Mouse (Mus musculus): ENCODE measurements at regions not wholly inside any gene's neighbourhood (a gene's known extent, or its start where the extent isn't known, plus 50 kb on each side); places are given as distances from the start of the nearest gene placed in this dataset.
A peak's percentile ranks its signal among the peaks of the same experiment; 100 is the strongest.

DNA sequence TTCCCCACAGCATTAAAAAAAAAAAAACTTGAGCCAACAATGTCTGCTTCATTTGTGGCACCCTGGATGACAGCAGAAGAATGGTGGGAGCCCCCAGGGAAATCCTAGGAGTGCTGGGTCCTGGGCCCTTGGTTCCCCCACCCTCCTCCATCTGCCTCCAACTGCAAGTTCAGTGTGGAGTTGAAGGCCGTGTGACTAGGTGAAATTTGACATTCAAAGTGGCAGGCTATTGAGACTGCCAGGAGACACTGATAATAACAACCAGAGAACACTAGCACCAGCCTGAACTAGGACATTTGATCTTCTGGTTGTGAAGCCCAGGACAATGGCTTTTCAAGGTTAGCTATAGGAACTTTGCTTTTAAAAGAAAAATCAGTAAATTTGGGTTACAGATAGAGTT, 74.0 kb downstream of the Adamts15 start:
- peak; percentile 94 for DNase-seq

DNA sequence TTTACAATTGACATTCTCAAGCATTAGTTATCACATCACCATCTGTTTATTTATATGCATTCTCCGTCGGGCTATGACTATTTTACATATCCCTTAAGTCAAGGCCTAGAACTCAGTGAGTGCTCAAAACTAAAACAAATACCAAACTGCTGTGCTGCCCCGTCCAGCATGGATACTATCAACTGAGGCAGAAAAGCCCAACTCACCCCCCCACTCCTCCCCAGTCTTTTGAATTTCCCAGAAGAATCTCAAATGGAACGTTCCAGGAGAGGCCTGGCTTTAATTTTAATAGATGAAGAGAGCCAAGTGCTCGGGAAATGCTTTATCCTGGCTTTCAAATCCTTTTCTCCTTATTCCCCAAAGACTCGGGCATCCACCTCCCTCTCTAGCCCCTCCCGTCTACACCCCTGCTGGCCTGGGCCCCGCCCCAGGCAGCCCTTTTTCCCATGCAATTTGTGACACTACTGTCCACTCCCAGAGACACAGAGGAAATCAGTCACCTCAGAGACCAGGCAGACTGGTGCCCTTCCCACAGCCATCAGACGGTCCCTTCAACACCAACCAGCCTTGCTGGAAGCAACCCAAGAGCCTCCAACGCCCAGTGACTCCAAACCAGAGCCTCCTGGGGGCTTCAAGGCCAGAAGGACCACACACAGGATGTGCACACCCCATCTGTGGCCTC, 76.5 kb downstream of the Adamts15 start:
- DNase-seq, result peak; percentile 95

DNA sequence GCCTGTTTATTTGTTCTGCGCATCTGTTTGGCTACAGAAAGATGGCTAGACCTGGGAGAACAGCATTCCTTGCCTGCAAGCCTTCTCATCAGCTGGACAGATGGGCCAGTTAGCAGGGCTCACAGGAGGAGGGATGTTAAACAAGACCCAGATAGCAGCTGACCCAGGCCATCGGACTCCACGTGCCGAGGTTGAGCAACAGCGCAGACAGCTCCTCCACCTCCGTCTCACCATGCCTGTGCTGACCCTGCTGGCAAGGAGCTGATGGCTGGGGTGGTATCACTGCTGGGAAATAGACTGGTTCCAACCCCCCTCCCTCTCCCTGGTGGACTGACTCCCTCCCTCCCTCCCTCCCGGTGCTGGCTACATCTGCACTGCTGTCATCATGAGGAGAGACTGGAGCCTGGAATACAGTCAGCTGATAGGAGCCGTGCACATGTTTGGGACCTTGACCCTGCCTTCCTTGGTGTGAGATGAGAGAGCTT, 78.1 kb downstream of the Adamts15 start:
- DNase-seq, result peak; percentile 99

GRCm38 (mm10) chr9:30834908-30835307, 87.3 kb downstream of the Adamts15 start:
- DNase-seq, result peak; percentile 61

GRCm38 (mm10) chr9:30834565-30834905, 87.7 kb downstream of the Adamts15 start:
- no peak for DNase-seq

GRCm38 (mm10) chr9:30833836-30834564, 88.3 kb downstream of the Adamts15 start:
- peak; percentile 78 for DNase-seq

DNA sequence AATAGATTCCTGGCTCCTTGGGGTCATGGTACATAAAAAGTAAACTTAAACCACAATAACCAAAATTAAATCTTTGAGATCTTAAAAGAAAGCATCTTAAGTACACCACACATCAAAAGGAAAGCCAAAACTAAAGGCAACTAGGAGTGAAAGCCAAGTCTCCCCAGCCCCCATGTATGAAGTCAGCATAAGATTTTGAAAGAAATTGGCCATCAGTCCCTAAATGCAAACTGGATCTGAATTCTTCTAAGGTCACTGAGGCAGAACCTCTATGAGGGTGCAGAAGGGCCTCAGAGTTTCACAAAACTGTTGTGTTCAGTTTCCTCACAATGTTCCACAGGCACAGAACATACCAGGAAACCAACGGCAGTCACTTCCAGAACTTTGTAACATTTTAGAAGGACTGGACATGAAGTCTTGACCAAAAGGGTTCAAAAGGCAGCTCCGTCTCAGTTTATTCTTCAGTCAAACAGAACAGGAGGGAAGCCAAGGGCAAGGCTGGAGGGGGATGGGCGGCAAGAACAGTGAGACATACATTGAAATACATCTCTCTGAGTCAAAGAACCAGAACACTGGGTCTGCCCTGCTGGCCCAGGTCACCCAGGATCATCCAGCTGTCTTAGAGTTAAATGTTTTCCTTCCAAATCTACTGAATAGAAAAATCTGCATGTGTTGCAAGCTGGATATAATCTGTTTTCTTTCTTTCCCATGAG, 92.9 kb downstream of the Adamts15 start:
- DNase-seq, result peak; percentile 95

GRCm38 (mm10) chr9:30827780-30828179, 94.5 kb downstream of the Adamts15 start:
- DNase-seq, result no peak

DNA sequence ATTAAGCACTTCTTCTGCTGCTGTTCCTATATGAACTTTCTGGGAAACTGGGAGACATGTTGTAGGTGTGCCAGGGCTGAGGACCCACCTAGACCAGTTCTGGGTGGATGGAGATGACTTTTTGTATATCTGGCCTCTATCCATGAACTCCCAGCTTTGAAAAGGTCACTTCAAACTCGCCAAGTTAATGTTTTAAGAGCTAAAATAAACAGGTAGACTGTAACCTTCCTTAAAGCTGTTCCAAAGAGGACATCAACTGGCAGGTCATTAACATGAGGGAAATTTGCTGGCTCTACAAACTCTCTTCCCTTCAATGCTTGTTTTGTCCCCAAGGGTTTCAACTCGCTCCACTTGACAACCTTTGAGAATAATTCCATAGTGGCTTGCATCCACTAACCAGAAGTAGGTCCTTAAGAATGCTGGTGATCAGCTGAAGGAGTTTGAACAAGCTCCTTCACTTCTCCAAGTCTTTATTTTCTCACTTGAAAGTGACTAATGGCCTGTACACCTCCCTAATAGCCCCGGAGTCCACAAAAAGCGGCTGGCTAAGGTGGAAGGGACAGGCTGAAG, 98.1 kb downstream of the Adamts15 start:
- no peak for DNase-seq

GRCm38 (mm10) chr9:30820806-30821375, 101.4 kb downstream of the Adamts15 start:
- no peak for DNase-seq

DNA sequence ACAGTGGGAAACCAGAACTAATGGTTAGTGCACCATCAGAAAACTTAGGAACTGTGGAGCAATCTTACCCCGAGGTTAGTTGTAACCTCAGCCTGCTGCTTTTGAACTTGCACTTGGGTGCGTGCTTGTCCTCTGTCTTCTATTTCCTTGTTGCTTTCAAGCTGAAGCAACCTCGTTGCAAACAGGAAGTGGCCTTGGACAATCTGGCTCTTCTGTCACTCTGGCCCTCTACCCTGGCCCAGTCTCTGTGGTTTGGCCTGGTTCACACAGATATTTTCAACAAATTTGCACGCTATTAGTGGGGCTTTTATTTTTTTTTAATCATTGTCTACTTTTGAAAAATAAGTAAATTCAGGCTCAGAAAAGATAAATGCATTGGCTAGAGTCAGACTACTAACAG, 109.0 kb downstream of the Adamts15 start:
- DNase-seq, result peak; percentile 95

- DNase-seq, result no peak
Measured at GRCm38 (mm10) chr9:30810843-30811242, 111.4 kb downstream of the Adamts15 start.

DNA sequence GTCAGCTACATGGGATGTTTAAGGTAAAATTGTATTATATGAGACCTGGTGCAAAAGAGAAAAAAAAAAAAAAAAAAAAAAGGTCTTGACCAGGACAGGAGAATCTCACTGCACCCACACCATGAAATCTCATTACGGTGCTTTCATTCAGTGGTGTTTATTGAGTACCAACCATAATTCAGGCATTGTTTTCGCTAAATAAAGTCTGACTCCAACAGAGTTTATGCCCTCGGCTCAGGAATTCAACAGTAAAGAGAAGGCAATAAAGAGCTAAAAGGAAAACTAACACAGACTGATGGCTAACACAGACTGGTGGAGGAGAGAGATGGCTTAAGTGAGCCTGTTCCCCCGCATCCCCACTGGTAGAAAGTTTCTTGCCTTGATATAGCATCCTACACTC, 112.0 kb downstream of the Adamts15 start:
- no peak for DNase-seq

DNA sequence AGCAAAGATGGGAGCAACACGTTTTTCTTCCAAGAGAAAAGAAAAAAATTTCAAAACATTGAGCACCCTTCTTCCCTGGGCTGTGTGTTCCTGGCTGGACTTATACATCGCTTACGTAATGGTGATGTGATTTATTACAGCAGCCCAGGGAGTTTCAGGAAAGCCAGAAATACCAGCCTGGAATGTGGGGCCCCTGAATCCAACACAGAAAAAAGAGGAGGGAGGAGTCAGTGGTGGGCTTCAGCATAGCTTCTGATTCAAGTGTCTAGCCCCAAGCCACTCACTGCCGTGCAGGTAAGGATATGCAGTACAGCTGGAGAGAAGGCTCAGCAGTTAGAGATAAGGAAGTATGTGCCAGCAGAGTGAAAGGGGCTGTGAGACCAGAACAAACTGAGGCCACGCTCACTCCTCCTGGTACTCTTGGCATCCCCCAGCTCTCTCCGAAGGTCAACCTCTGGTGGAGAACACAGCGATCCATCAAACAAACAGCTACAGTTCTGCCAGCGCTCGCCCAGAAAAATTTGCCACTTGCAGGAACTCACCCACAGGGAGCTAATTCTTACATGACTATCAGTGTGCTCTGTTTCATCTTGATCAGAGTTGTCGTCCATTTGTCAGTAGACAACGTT, 113.3 kb downstream of the Adamts15 start:
- peak; percentile 91 for DNase-seq

GRCm38 (mm10) chr9:30803755-30804532, 118.3 kb downstream of the Adamts15 start:
- no peak for DNase-seq

DNA sequence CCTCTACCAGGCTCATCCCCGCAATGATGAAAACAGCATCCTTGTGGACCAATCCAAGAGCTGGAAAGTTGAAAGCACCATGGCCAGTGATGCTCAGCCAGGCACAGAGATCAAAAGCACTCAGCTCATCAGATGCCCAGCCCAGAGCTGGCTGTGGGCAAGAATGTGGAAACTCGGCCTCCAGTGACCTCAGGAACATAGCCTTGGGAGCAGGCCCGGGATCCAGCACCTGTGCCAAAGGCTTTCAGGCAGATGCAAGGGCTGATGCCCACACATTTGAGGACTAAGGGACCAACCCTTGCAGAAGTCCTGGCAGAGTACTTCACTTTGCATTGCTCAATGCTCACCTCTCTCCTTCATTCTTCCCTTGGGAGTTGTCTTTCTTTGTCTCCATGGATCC, 119.4 kb downstream of the Adamts15 start:
- DNase-seq, result peak; percentile 89

- DNase-seq, result peak; percentile 89
Measured at GRCm38 (mm10) chr9:30794701-30795407, 127.4 kb downstream of the Adamts15 start.

GRCm38 (mm10) chr9:30781221-30781620, 141.0 kb downstream of the Adamts15 start:
- peak; percentile 92 for DNase-seq

GRCm38 (mm10) chr9:30777816-30778215, 144.4 kb downstream of the Adamts15 start:
- peak; percentile 53 for DNase-seq

- DNase-seq, result peak; percentile 86
Measured at GRCm38 (mm10) chr9:30775161-30775560, 147.1 kb downstream of the Adamts15 start.

DNA sequence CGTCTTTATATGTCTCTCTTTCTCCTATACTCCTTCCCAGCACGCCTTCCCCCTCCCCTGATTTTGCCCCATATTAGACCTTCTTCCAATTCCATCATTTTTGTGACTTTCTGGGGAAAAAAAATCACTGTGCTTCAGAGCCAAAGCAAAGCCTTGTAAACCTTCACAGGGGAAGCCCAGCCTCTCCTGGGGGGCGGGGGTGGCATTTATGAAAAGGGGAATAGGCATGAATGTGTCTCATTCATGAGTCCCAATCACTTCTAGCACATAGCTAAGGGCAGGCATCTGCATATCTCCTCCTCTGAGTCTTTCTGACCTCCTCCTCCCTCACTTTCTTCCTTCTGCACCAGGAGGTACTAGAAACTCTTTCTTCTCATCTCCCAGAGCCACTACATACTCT, 149.8 kb downstream of the Adamts15 start:
- peak; percentile 66 for DNase-seq
